Mouse (Mus musculus) natural killer cell, adult 2 months (primary cell): ENCODE data around the gene Dpy19l3.

Experiments used
- DNase-seq, 2 experiments: peaks; one replicate each; pipeline ENCODE4 v3.0.0; 2022; ENCODE audit warnings: low spot score in 2 of 2

Dpy19l3 gene

GRCm38 (mm10) chr7:35750873-35751272 is 3.4 kb downstream of the Dpy19l3 start:
- DNase-seq = no peak

GRCm38 (mm10) chr7:35747397-35747964 is 6.8 kb downstream of the Dpy19l3 start:
- DNase-seq = no peak

- no peak for DNase-seq
Observed at GRCm38 (mm10) chr7:35746686-35747396, 7.4 kb downstream of the Dpy19l3 start.

GRCm38 (mm10) chr7:35745281-35745702 is 9.0 kb downstream of the Dpy19l3 start:
- DNase-seq = no peak

GRCm38 (mm10) chr7:35744771-35745170 is 9.5 kb downstream of the Dpy19l3 start:
- DNase-seq = no peak

- no peak for DNase-seq
Observed at GRCm38 (mm10) chr7:35742310-35742709, 11.9 kb downstream of the Dpy19l3 start.

GRCm38 (mm10) chr7:35741858-35742257 is 12.4 kb downstream of the Dpy19l3 start:
- DNase-seq = no peak

GRCm38 (mm10) chr7:35740489-35741230 is 13.6 kb downstream of the Dpy19l3 start:
- DNase-seq = peak; percentile 22 to 46

GRCm38 (mm10) chr7:35738871-35739270 is 15.4 kb downstream of the Dpy19l3 start:
- DNase-seq = no peak

GRCm38 (mm10) chr7:35733313-35734050 is 20.8 kb downstream of the Dpy19l3 start:
- DNase-seq = no peak

GRCm38 (mm10) chr7:35732585-35733059 is 21.6 kb downstream of the Dpy19l3 start:
- DNase-seq = no peak

GRCm38 (mm10) chr7:35729621-35730031 is 24.6 kb downstream of the Dpy19l3 start:
- DNase-seq = no peak

- no peak for DNase-seq
Observed at GRCm38 (mm10) chr7:35728376-35728775, 25.9 kb downstream of the Dpy19l3 start.

GRCm38 (mm10) chr7:35723035-35723434 is 31.2 kb downstream of the Dpy19l3 start:
- no peak for DNase-seq

- no peak for DNase-seq
Observed at GRCm38 (mm10) chr7:35718421-35719178, 35.7 kb downstream of the Dpy19l3 start.

GRCm38 (mm10) chr7:35710366-35710765 is 43.9 kb downstream of the Dpy19l3 start:
- DNase-seq = no peak

GRCm38 (mm10) chr7:35708101-35708500 is 46.2 kb downstream of the Dpy19l3 start:
- no peak for DNase-seq

- no peak for DNase-seq
Observed at GRCm38 (mm10) chr7:35699005-35699404, 55.2 kb downstream of the Dpy19l3 start.

- DNase-seq = no peak
Observed at GRCm38 (mm10) chr7:35698073-35698472, 56.2 kb downstream of the Dpy19l3 start.

- DNase-seq = no peak
Observed at GRCm38 (mm10) chr7:35692641-35693040, 61.6 kb downstream of the Dpy19l3 start.

- no peak for DNase-seq
Observed at GRCm38 (mm10) chr7:35692117-35692516, 62.1 kb downstream of the Dpy19l3 start.
